Mouse (Mus musculus) intestine, embryonic 15.5 days (tissue): ENCODE measurements around the gene Cercam. TPM values are rescaled to one million over a fixed set of nuclear protein-coding genes. Genes with fewer than 3 reads are reported as not detected.
"Not testable (repeated sequence)": the region's sequence is repeated elsewhere in the genome, so short reads cannot be mapped to it uniquely, and the experiment has no call there.

Experiments used
- ATAC-seq: fragments of 200-750 bp; cut with Nextera tagmentation; 2 replicates; pipeline ENCODE4 v1.8.0; 2017; ENCODE audit warnings: moderate TSS enrichment, moderate library complexity
- H3K27ac ChIP-seq: fragments of 300-500 bp; sonication (generic); 2 replicates; pipeline ENCODE4 v1.5.1; 2015; ENCODE audit warnings: mild to moderate bottlenecking, inconsistent platforms
- H3K27me3 ChIP-seq: fragments of 300-500 bp; sonication (generic); replicated peaks from 2 replicates; pipeline ENCODE4 v1.6.1; 2015; ENCODE audit warnings: inconsistent platforms
- H3K36me3 ChIP-seq: fragments of 300-500 bp; sonication (generic); 2 replicates; pipeline ENCODE4 v1.6.1; 2015; ENCODE audit warnings: inconsistent platforms
- H3K4me1 ChIP-seq: fragments of 300-500 bp; sonication (generic); replicated peaks from 2 replicates; pipeline ENCODE4 v1.6.1; 2015; ENCODE audit warnings: inconsistent platforms
- H3K4me2 ChIP-seq: fragments of 300-500 bp; sonication (generic); replicated peaks from 2 replicates; pipeline ENCODE4 v1.6.1; 2015; ENCODE audit warnings: mild to moderate bottlenecking, inconsistent platforms
- H3K4me3 ChIP-seq: fragments of 300-500 bp; sonication (generic); replicated peaks from 2 replicates; pipeline ENCODE4 v1.5.1; 2015; ENCODE audit warnings: inconsistent platforms
- H3K9ac ChIP-seq: fragments of 300-500 bp; sonication (generic); 2 replicates; pipeline ENCODE4 v1.6.1; 2015; ENCODE audit warnings: inconsistent platforms
- H3K9me3 ChIP-seq: fragments of 300-500 bp; sonication (generic); 2 replicates; pipeline ENCODE4 v1.6.1; 2016; ENCODE audit warnings: inconsistent platforms
- WGBS: fragments of 180-500 bp; shearing (Covaris S2); methylation state at CpG from one replicate; pipeline ENCODE4 v1.1.7; 2015; 5-methylcytosine and 5-hydroxymethylcytosine counted together
- polyA plus RNA-seq: library from polyadenylated mRNA; unstranded; fragments of >200 nt; fragmentation: Nextera tagmentation; extraction: Ambion mirVana; gene quantifications from 2 replicates; pipeline ENCODE4 v1.2.1, GENCODE M21; 2015

Gene Cercam
- polyA plus RNA-seq, 1 experiment from 2014 or later: 23.7 TPM

DNA sequence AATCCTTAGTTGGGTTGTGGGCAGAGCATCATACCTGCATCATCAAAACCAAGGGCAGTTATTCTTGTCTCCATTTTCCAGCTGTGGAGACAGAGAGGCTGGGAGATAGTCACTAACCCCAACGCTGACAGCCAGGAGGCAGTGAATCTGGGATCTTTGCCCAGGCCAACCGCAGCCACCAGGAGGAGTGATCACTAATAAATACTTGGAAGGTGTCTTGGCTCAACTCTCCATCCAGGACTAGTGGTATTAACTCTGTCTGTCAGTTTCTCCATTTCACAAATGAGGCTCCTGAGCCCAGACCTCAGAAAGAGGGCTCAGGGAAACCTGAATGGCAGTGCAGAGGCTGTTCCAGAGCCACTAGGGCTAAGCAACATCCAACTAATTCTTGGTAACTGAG lies 11.6 kb upstream of the Cercam start:
- no peaks in the 10 kb centered on the region for H3K4me1 ChIP-seq
- no peak overlapping the region for H3K4me2 ChIP-seq
- H3K9me3 ChIP-seq: no peaks in the 10 kb centered on the region
- WGBS: 33% methylated on average over 2 of the region's 2 CpGs
- H3K9ac ChIP-seq: no peak overlapping the region
- H3K27ac ChIP-seq: no peak overlapping the region
- H3K27me3 ChIP-seq: peaks cover 6% of the 10 kb centered on the region; the same call in 1 of the 2 replicates
- H3K4me3 ChIP-seq: no peak overlapping the region
- no peaks in the 10 kb centered on the region for H3K36me3 ChIP-seq
- no peak for ATAC-seq

DNA sequence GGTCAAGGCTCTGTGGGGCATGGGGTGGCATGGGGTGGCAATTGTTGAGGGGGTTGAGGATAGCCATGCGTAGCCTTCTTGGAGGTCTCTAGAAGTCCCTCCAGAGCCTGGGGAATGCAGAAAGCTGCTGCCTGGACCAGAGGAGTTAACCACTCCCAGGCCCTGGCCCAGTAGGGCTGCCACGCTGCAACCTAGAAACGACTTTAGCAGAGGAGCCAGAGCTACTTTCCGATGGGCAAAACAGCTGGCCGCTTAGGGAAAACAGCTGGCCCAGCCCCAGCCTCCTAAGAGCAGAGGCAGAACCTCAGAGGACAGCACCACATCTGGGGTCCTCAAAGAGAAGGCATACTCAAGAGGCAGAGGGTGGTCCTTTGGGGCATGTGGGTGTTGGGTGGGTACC lies 11.0 kb upstream of the Cercam start:
- Histone ChIP-seq H3K36me3 (no peaks in the 10 kb centered on the region), H3K27me3 (peaks cover 6% of the 10 kb centered on the region; the same call in 1 of the 2 replicates), H3K4me3 (no peak overlapping the region), H3K9me3 (no peaks in the 10 kb centered on the region), H3K27ac (no peak overlapping the region), H3K4me2 (no peak overlapping the region), H3K9ac (no peak overlapping the region), H3K4me1 (no peaks in the 10 kb centered on the region)
- ATAC-seq: no peak
- 69% methylated on average over 5 of the region's 5 CpGs for WGBS

DNA sequence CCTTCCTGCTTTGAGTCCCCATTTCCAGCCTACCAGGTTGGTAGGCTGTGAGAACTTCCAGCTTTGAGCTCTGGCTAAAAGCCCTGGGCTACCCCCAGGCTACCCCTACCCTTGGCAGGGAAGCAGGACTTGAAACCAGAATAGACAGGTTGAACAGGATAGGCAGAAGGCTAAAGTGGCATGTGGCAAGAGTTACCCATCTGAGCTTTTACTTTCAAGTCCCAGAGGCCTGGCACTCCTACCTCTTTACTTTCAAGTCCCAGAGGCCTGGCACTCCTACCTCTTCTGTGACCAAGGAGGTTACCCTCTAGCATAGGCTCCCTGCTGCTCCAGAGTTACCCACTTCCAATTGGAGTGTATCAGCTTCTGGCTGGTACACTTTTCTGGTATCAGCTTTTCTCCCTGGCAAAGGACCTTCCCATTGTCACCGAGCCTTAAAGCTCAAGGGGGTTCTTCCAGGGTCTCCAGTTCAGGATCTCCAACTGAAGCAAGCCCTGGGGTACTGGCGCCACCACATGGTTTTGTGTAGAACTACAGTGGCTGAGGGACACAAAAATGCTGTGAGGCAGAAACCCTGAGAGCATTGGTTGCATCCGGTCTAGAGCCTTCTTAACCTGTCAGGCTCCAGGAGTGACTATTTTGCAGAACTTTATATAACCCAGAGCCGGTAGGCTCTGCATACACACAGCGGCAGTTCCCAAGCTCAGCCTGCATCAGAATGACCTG lies 10.1 kb upstream of the Cercam start:
- no peak overlapping the region for H3K9ac ChIP-seq
- 9% methylated on average over 5 of the region's 5 CpGs for WGBS
- ATAC-seq: no peak

DNA sequence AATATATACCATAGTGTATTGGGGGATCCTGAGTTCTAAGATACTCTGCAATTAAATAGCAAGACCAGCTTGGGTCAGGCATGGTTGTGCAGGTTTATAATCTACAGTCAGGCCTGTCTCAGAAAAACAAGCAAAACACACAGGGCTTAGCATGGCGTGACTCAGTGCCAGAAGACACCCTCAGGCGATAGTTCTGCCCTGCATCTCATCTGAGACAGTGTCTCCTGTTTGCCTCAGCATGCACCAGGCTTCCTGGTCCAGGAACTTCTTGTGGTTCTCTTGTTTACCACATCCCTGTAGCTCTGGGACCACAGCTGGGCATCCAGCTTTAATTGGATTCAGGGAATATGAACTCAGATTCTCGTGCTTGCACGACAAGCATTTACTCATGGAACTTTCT lies 3.8 kb upstream of the Cercam start:
- Histone ChIP-seq H3K36me3 (no peaks in the 10 kb centered on the region), H3K4me3 (no peak overlapping the region), H3K27me3 (no peaks in the 10 kb centered on the region), H3K27ac (no peak overlapping the region), H3K4me1 (peaks cover 6% of the 10 kb centered on the region), H3K4me2 (no peak overlapping the region), H3K9ac (no peak overlapping the region), H3K9me3 (no peaks in the 10 kb centered on the region)
- ATAC-seq: no peak
- 70% methylated on average over 4 of the region's 4 CpGs for WGBS

More for the DNA sequence above, 10.1 kb upstream of the Cercam start:
- peaks cover 6% of the 10 kb centered on the region; the same call in 1 of the 2 replicates for H3K27me3 ChIP-seq
- no peak overlapping the region for H3K27ac ChIP-seq
- no peak overlapping the region for H3K4me3 ChIP-seq
- no peaks in the 10 kb centered on the region for H3K4me1 ChIP-seq
- no peaks in the 10 kb centered on the region for H3K36me3 ChIP-seq
- no peak overlapping the region for H3K4me2 ChIP-seq
- no peaks in the 10 kb centered on the region for H3K9me3 ChIP-seq

DNA sequence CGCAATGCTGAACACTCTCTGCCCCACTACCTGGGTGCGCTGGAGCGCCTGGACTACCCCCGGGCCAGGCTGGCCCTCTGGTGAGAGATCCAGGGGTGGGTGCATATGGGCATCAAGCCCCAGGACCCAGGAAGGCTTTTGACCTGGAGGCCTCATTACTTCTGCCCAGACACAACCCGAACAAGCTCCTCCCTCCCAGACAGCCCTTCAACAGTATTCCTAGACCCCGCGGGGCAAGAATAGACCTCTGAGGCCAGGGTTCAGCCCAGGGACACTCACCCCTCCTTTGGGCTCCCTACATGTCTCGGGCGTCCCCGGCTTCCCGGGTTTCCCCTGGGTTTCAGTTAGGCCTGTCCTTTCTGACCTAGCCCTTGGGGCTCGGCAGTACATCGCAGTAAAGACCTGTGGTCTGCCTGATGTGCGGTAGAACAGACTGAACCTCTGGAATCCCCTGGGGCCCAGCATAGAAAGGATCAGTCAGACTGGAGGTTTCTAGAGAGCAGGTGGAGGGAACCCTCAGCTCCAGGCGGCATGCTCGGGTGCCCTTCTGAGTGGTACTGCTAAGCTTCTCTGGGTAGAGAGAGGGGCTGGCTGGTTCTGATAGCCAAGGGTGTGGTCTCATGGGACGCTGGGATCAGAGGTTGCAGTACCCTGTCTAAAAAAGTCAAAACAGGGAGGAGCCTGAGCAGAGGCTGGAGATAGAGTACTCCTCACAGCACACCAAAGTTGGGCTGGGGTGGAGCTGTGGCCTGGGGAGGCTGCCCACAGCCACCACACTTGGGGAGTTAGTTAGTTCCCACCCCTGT lies 885 bp downstream of the Cercam start:
- Histone ChIP-seq H3K9me3 (no peaks in the 10 kb centered on the region), H3K27ac (peak overlapping the region; percentile 77), H3K27me3 (no peaks in the 10 kb centered on the region), H3K4me3 (peak overlapping the region; percentile 61), H3K9ac (peak overlapping the region; percentile 63), H3K4me2 (peak overlapping the region; percentile 97), H3K36me3 (0 out of 2 replicates have a peak, but pooled peaks cover 4% of the 10 kb centered on the region), H3K4me1 (peaks cover 9% of the 10 kb centered on the region)
- WGBS: 5% methylated on average over 17 of the region's 17 CpGs
- peak; percentile 69 for ATAC-seq

DNA sequence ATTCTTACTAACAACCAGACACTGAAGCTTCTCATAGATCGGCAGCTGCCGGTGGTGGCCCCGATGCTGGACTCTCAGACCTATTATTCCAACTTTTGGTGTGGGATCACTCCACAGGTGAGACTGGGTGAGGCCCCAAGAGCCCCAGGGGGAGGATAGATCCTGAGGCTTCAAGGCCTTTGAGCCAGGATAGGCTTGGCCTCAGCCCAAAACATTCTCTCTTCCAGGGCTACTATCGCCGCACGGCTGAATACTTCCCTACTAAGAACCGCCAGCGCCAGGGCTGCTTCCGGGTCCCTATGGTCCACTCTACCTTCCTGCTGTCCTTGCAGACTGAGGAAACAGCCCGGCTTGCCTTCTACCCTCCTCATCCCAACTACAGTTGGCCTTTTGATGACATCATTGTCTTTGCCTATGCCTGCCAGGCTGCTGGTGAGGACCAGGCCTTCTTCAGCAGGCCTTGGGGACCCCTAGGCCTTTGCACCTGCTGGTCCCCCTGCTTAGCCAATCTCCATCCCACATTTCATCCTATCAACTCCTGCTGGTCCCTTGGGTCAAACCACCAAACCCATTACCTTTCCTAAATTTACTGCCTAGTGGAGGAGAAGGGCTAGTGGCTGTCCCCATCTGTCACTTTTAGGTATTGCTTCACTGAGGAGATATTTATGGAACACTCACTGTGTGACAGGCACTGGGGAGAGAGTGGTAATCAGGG lies 3.8 kb downstream of the Cercam start:
- H3K4me2 ChIP-seq: no peak overlapping the region
- no peaks in the 10 kb centered on the region for H3K27me3 ChIP-seq
- no peak for ATAC-seq
- 92% methylated on average over 10 of the region's 10 CpGs for WGBS
- no peak overlapping the region for H3K27ac ChIP-seq
- H3K9me3 ChIP-seq: no peaks in the 10 kb centered on the region
- H3K4me3 ChIP-seq: no peak overlapping the region
- H3K36me3 ChIP-seq: 0 out of 2 replicates have a peak, but pooled peaks cover 4% of the 10 kb centered on the region
- peaks cover 9% of the 10 kb centered on the region for H3K4me1 ChIP-seq
- H3K9ac ChIP-seq: no peak overlapping the region

DNA sequence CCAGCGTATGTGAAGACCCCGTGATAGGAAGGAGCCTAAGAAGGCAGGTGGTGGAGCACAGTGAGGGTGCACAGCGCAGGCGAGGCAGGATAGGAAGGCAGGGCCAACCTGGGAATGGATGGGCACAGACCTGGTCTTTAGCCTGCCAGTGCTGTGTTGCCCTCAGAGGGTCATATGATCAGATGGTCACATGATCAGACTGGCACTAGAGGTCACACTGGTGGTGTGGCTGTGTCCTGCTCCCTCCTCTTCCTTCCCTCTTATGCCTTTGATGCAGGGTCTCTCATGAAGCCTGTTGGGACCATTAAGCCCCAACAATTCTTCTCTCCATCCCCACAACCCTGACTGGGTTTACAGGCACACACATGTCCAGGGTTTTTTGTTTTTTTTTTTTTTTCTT lies 4.8 kb downstream of the Cercam start:
- 92% methylated on average over 4 of the region's 4 CpGs for WGBS
- Histone ChIP-seq H3K36me3 (0 out of 2 replicates have a peak, but pooled peaks cover 4% of the 10 kb centered on the region), H3K4me2 (no peak overlapping the region), H3K27me3 (no peaks in the 10 kb centered on the region), H3K4me1 (peaks cover 9% of the 10 kb centered on the region), H3K4me3 (no peak overlapping the region), H3K9me3 (no peaks in the 10 kb centered on the region), H3K27ac (no peak overlapping the region), H3K9ac (no peak overlapping the region)
- ATAC-seq: no peak

DNA sequence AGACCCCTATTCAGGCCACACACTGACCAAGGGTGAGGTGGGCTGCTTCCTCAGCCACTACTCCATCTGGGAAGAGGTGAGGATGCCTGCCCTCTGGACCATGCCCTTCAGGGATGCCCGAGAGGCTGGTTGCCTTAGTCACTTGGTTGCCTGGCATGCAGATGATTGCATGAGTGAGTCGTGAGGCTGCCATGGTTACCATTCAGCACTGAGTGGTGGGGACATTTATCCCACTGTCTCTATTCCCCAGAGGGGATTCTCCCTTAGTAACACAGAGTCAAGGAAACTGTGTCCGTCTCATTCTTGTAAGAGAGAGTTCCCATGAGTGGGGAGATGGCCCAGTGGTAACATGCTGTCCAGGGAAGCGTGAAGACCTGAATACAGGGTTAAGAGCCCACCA lies 9.1 kb downstream of the Cercam start:
- 0 out of 2 replicates have a peak, but pooled peaks cover 4% of the 10 kb centered on the region for H3K36me3 ChIP-seq
- no peaks in the 10 kb centered on the region for H3K27me3 ChIP-seq
- no peaks in the 10 kb centered on the region for H3K4me1 ChIP-seq
- H3K4me3 ChIP-seq: no peak overlapping the region
- ATAC-seq: no peak
- no peak overlapping the region for H3K27ac ChIP-seq
- no peaks in the 10 kb centered on the region for H3K9me3 ChIP-seq
- 75% methylated on average over 4 of the region's 4 CpGs for WGBS
- no peak overlapping the region for H3K4me2 ChIP-seq
- H3K9ac ChIP-seq: no peak overlapping the region

DNA sequence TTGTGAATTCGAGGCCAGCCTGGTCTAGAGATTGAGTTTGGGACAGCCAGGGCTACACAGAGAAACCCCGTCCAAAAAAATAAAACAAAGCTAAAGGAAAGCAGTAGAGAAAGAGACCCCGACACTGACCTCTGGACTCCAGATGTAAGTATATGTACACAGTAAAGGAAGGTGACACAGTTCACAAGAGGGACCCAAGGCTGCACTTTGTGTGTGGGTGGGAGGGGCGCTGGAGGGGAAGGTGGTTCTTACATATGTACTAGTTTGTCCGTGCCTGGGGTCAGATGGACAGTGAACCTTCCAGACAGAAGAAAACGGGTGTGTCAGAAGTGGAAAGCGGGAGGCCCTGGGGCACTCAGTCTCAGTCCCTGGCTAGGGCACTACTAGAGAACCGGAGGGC lies 10.2 kb downstream of the Cercam start:
- Histone ChIP-seq H3K36me3 (no peaks in the 10 kb centered on the region), H3K27ac (no peak overlapping the region), H3K4me1 (no peaks in the 10 kb centered on the region), H3K4me3 (no peak overlapping the region), H3K4me2 (no peak overlapping the region), H3K27me3 (no peaks in the 10 kb centered on the region), H3K9me3 (no peaks in the 10 kb centered on the region), H3K9ac (no peak overlapping the region)
- ATAC-seq: peak; percentile 73
- 53% methylated on average over 8 of the region's 8 CpGs for WGBS

DNA sequence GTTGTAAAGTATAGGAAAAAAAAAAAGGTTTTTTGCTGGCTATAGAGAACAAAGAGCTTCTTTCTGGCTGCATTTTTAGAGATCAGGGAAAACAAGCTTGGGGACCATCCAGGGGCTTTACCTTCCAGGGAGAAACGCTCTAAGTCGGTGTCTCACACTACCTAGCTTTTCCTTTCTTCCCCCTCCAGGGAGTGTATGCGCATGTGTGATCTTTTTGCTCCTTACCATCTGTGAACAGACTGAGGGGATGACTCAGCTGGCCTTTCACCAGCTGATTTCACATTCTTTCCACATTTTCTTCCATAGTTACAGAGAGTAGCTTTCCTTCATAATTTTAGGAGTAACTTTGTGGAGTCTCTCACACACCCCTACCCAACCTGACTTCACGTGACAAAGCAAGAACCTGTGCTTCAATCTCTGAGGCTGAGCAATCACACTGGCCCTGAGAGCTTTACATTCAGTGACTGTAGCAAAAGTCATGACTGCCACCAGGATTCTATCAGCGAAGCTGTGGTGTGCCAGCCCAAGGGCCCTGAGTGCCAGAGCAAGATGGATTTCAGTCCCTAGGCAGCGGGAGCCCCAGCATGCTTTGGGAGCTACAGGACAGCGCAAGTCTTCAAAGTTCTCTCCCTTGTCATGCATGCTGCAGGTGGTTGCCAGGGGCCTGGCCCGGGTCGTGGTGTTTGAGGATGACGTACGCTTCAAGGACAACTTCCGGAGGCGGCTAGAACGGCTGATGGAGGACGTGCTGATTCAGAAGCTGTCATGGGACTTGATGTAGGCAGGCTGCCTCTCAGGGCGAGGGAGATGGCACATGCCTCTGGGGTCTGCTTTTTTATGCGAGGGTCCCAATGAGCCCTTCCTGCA lies 11.2 kb downstream of the Cercam start:
- no peak for ATAC-seq
- Histone ChIP-seq H3K4me1 (no peaks in the 10 kb centered on the region), H3K36me3 (no peaks in the 10 kb centered on the region), H3K4me3 (no peak overlapping the region), H3K27me3 (no peaks in the 10 kb centered on the region), H3K9ac (no peak overlapping the region), H3K9me3 (no peaks in the 10 kb centered on the region), H3K4me2 (no peak overlapping the region), H3K27ac (no peak overlapping the region)
- 71% methylated on average over 17 of the region's 17 CpGs for WGBS

DNA sequence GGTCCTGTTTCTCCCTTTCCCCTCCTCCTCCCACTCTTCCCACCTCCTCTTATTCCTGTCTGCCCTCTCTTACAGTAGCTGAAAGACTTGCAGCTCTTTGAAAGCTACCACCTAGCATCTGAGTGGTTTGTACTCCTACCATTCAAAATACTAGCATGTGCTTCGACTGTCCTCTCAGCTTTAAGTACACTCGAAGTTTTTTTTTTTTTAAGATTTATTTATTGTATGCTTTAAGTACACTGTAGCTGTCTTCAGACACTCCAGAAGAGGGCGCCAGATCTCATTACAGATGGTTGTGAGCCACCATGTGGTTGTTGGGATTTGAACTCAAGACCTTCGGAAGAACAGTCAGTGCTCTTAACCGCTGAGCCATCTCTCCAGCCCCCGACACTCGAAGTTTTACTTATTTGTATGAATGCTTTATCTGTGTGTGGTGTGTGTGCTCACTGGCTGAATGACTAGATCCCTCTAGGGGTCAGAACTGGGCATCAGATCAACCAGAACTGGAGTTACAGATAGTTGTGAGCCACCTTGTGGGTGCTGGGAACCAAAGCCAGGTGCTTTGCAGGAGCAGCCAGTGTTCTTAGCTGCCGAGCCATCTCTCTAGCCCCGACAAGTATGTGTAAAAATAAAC lies 17.8 kb downstream of the Cercam start:
- not testable (repeated sequence) for ATAC-seq, H3K27ac ChIP-seq, H3K36me3 ChIP-seq, H3K9me3 ChIP-seq, H3K27me3 ChIP-seq, H3K9ac ChIP-seq, H3K4me2 ChIP-seq, H3K4me3 ChIP-seq
- peaks cover 12% of the 10 kb centered on the region for H3K4me1 ChIP-seq
- 81% methylated on average over 9 of the region's 9 CpGs for WGBS
